Mouse (Mus musculus) splenic B cell, adult 2 months (primary cell): ENCODE results near the gene Slc41a3.
"Not testable (repeated sequence)": the region's sequence is repeated elsewhere in the genome, so short reads cannot be mapped to it uniquely, and the experiment has no call there.

Experiments
- DNase-seq: peaks from one replicate; pipeline ENCODE4 v3.0.0-alpha.2; 2011; ENCODE audit warnings: low read depth, low spot score
- H3K27me3 ChIP-seq: 2 replicates; pipeline ENCODE4 v1.6.1; 2012; ENCODE audit warnings: mild to moderate bottlenecking, low read length, moderate library complexity, mixed read lengths; ENCODE audit not compliant: control insufficient read depth, poor library complexity, insufficient read depth, severe bottlenecking
- H3K36me3 ChIP-seq: 2 replicates; pipeline ENCODE4 v1.6.1; 2012; ENCODE audit warnings: mild to moderate bottlenecking, low read length, moderate library complexity, mixed read lengths; ENCODE audit not compliant: control insufficient read depth, poor library complexity, insufficient read depth, severe bottlenecking

Slc41a3 gene

GRCm38 (mm10) chr6:90624733-90625132 lies 20.2 kb downstream of the Slc41a3 start:
- Histone ChIP-seq H3K36me3 (no peaks in the 10 kb centered on the region), H3K27me3 (no peaks in the 10 kb centered on the region)
- DNase-seq, result no peak

- Histone ChIP-seq H3K36me3 (no peaks in the 10 kb centered on the region), H3K27me3 (no peaks in the 10 kb centered on the region)
- DNase-seq, result no peak
These were observed 20.9 kb downstream of the Slc41a3 start for GRCm38 (mm10) chr6:90625207-90625994.

- DNase-seq, result peak; percentile 17
- no peaks in the 10 kb centered on the region for H3K36me3 ChIP-seq
- no peaks in the 10 kb centered on the region for H3K27me3 ChIP-seq
These were observed 23.0 kb downstream of the Slc41a3 start for GRCm38 (mm10) chr6:90627556-90627955.

- Histone ChIP-seq H3K36me3 (no peaks in the 10 kb centered on the region), H3K27me3 (no peaks in the 10 kb centered on the region)
- peak; percentile 55 for DNase-seq
These were observed 25.0 kb downstream of the Slc41a3 start for GRCm38 (mm10) chr6:90629506-90629905.

- peak; percentile 42 for DNase-seq
- Histone ChIP-seq H3K27me3 (no peaks in the 10 kb centered on the region), H3K36me3 (no peaks in the 10 kb centered on the region)
These were observed 25.9 kb downstream of the Slc41a3 start for GRCm38 (mm10) chr6:90630427-90630826.

GRCm38 (mm10) chr6:90632526-90632925 lies 28.0 kb downstream of the Slc41a3 start:
- H3K27me3 ChIP-seq, H3K36me3 ChIP-seq, DNase-seq: not testable (repeated sequence)

- Histone ChIP-seq H3K27me3 (no peaks in the 10 kb centered on the region), H3K36me3 (no peaks in the 10 kb centered on the region)
- no peak for DNase-seq
These were observed 30.6 kb downstream of the Slc41a3 start for GRCm38 (mm10) chr6:90635081-90635480.

- Histone ChIP-seq H3K27me3 (no peaks in the 10 kb centered on the region), H3K36me3 (no peaks in the 10 kb centered on the region)
- DNase-seq, result no peak
These were observed 31.1 kb downstream of the Slc41a3 start for GRCm38 (mm10) chr6:90635611-90636010.

GRCm38 (mm10) chr6:90643057-90643456 lies 38.5 kb downstream of the Slc41a3 start:
- DNase-seq, result no peak
- Histone ChIP-seq H3K36me3 (no peaks in the 10 kb centered on the region), H3K27me3 (no peaks in the 10 kb centered on the region)

- Histone ChIP-seq H3K27me3 (no peaks in the 10 kb centered on the region), H3K36me3 (no peaks in the 10 kb centered on the region)
- DNase-seq, result no peak
These were observed 40.4 kb downstream of the Slc41a3 start for GRCm38 (mm10) chr6:90644965-90645364.

GRCm38 (mm10) chr6:90648391-90648790 lies 43.9 kb downstream of the Slc41a3 start:
- Histone ChIP-seq H3K27me3 (no peaks in the 10 kb centered on the region), H3K36me3 (no peaks in the 10 kb centered on the region)
- no peak for DNase-seq

GRCm38 (mm10) chr6:90649279-90649678 lies 44.8 kb downstream of the Slc41a3 start:
- no peak for DNase-seq
- no peaks in the 10 kb centered on the region for H3K27me3 ChIP-seq
- H3K36me3 ChIP-seq, result no peaks in the 10 kb centered on the region

- H3K36me3 ChIP-seq, result no peaks in the 10 kb centered on the region
- DNase-seq, result no peak
- no peaks in the 10 kb centered on the region for H3K27me3 ChIP-seq
These were observed 46.1 kb downstream of the Slc41a3 start for GRCm38 (mm10) chr6:90650634-90651033.

GRCm38 (mm10) chr6:90653736-90654135 lies 49.2 kb downstream of the Slc41a3 start:
- peak; percentile 60 for DNase-seq
- Histone ChIP-seq H3K36me3 (no peaks in the 10 kb centered on the region; the same call in 1 of the 2 replicates), H3K27me3 (no peaks in the 10 kb centered on the region)

GRCm38 (mm10) chr6:90656344-90656850 lies 51.9 kb downstream of the Slc41a3 start:
- H3K27me3 ChIP-seq, H3K36me3 ChIP-seq: not testable (repeated sequence)
- peak; percentile 52 for DNase-seq
